Mouse (Mus musculus) liver, embryonic 16.5 days (tissue): Measurements from ENCODE around the gene Ugt1a6b. TPM values are rescaled to one million over a fixed set of nuclear protein-coding genes. Genes with fewer than 3 reads are reported as not detected.
"Not testable (repeated sequence)": the region's sequence is repeated elsewhere in the genome, so short reads cannot be mapped to it uniquely, and the experiment has no call there.

ENCODE experiments used
- ATAC-seq: fragments of 200-750 bp; cut with Nextera tagmentation; 2 replicates; pipeline ENCODE4 v1.8.0; 2017; ENCODE audit warnings: low read depth, mild to moderate bottlenecking, moderate number of reproducible peaks, moderate library complexity
- H3K27ac ChIP-seq: fragments of 300-500 bp; sonication (generic); 2 replicates; pipeline ENCODE4 v1.5.1; 2014; ENCODE audit warnings: mild to moderate bottlenecking, low read length
- H3K27me3 ChIP-seq: fragments of 300-500 bp; sonication (generic); 2 replicates; pipeline ENCODE4 v1.6.1; 2014; ENCODE audit warnings: low read depth, low read length, mixed read lengths; ENCODE audit not compliant: control insufficient read depth, insufficient read depth
- H3K36me3 ChIP-seq: fragments of 300-500 bp; sonication (generic); 2 replicates; pipeline ENCODE4 v1.6.1; 2014; ENCODE audit warnings: mild to moderate bottlenecking; ENCODE audit not compliant: control insufficient read depth, insufficient read depth
- H3K4me1 ChIP-seq: fragments of 300-500 bp; sonication (generic); 2 replicates; pipeline ENCODE4 v1.6.1; 2014; ENCODE audit warnings: low read depth, low read length, mixed read lengths; ENCODE audit not compliant: control insufficient read depth
- H3K4me2 ChIP-seq: fragments of 300-500 bp; sonication (generic); 2 replicates; pipeline ENCODE4 v1.6.1; 2014; ENCODE audit warnings: low read depth, low read length, mixed read lengths
- H3K4me3 ChIP-seq: fragments of 300-500 bp; sonication (generic); 2 replicates; pipeline ENCODE4 v1.5.1; 2014; ENCODE audit warnings: low read depth, mild to moderate bottlenecking, low read length
- H3K9ac ChIP-seq: fragments of 300-500 bp; sonication (generic); 2 replicates; pipeline ENCODE4 v1.6.1; 2014; ENCODE audit warnings: low read depth, low read length
- H3K9me3 ChIP-seq: fragments of 300-500 bp; sonication (generic); replicated peaks from 2 replicates; pipeline ENCODE4 v1.6.1; 2016; ENCODE audit warnings: low read length; ENCODE audit not compliant: control insufficient read depth
- WGBS: fragments of 180-500 bp; shearing (Covaris S2); extraction: QIAGEN DNeasy Blood & Tissue Kit; methylation state at CpG from one replicate; pipeline ENCODE4 v1.1.7; 2014; ENCODE audit not compliant: insufficient replicate concordance; 5-methylcytosine and 5-hydroxymethylcytosine counted together
- polyA plus RNA-seq: library from polyadenylated mRNA; unstranded; fragments of >200 nt; fragmentation: Nextera tagmentation; extraction: Ambion mirVana; gene quantifications from 2 replicates; pipeline ENCODE4 v1.2.1, GENCODE M21; 2015

Gene Ugt1a6b
- polyA plus RNA-seq, 1 experiment from 2014 or later = 20.1 TPM

DNA sequence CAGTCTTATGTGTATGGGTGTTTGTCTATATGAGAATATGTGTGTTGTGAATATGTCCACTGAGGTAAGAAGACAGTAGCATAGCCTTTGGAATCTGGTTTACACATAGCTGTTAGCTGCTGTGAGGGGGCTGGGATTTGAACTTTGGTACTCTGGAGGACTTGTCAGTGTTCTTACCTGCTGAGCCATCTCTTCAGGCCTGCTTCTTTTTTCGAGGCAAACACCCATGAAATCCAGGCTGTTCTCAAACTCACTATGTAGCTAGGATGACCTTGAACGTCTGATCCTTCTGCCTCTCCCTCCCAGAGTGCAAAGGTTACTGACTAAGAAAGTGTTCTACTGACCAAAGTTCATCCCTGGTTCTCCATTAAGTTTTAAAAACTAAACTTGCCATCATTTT, 2.6 kb downstream of the Ugt1a6b start:
- ATAC-seq = no peak
- H3K4me2 ChIP-seq = 0 out of 2 replicates have a peak overlapping the region, but pooled peaks have one; percentile 18
- WGBS = 43% methylated on average over 2 of the region's 2 CpGs

DNA sequence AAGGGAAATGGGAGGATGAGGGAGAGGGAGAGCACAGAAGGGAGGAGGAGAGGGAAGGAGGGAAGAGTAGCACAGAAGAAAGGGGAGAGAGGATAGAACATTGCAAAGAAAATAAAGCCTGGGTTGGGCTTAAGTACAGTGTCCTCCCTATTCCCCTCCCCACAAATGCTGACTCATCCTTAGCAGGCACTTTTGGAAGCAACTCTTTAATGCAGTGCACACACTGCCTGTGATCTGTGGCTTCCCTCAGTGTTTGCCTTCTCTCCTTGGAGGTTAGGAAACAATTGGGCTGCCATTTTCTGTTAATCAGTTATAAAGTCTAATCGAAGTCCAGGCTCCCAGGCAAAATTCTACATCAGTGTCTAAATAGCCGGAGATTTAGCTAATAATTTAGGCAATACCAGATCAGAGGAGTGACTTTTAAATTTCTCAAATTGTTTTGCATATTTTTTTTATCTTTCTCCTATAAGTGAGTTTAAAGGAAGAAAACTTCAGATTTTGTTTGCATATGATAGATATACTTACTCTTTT, 6.0 kb downstream of the Ugt1a6b start:
- H3K9me3 ChIP-seq = not testable (repeated sequence)

More for the DNA sequence above, 2.6 kb downstream of the Ugt1a6b start:
- Histone ChIP-seq H3K27ac (no peak overlapping the region), H3K36me3 (no peaks in the 10 kb centered on the region), H3K4me1 (no peaks in the 10 kb centered on the region; the same call in 1 of the 2 replicates), H3K9ac (no peak overlapping the region), H3K4me3 (no peak overlapping the region), H3K27me3 (no peaks in the 10 kb centered on the region), H3K9me3 (no peaks in the 10 kb centered on the region)

DNA sequence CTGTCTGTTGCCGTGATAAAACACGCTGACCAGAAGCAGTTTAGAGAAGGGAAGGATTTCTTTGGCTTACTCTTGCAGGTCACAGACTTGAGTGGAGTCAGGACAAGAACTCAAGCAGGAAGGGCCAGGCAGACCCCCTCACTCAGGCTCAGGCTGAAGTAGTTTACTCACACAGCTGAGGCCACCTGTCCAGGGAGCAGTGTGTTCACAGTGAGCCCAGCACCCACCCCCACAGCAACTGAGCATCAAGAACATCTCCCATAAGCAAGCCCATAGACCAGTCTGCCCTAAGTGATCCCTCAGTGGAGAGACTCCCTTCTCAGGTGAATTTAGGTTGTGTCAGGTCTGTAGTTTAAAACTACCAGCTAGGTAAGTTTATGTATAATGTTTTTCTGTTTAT, 6.6 kb downstream of the Ugt1a6b start:
- H3K27me3 ChIP-seq, H3K4me2 ChIP-seq, H3K9me3 ChIP-seq, H3K9ac ChIP-seq, H3K36me3 ChIP-seq, H3K4me1 ChIP-seq, H3K4me3 ChIP-seq: not testable (repeated sequence)
- WGBS = 35% methylated on average over 2 of the region's 2 CpGs
- ATAC-seq = peak; percentile 52
- peak overlapping the region; percentile 53; the same call in 1 of the 2 replicates for H3K27ac ChIP-seq

More for the DNA sequence above, 6.0 kb downstream of the Ugt1a6b start:
- H3K4me1 ChIP-seq, H3K36me3 ChIP-seq, H3K27me3 ChIP-seq, H3K4me3 ChIP-seq, H3K27ac ChIP-seq, H3K9ac ChIP-seq, H3K4me2 ChIP-seq: not testable (repeated sequence)
- ATAC-seq = peak; percentile 99
- 42% methylated on average over 2 of the region's 2 CpGs for WGBS

DNA sequence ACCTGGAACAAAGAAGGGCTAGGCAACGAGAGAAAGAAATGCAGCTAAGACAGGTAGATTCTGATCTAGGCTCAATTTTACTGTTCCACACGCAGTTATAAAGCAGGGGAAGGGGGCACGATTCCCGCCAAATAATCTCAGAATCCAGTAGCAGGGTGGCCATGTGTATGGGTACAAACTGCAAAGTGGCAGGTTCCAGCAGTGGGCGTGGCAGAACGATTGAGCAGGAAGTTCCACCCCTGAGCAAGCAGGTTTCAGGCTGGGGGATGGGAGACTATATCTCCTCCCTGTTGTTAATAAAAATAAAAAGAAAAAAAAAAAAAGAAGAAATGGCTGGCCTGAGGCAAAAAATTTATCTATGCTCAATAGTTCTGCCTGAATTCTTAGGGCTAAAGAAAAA, 9.7 kb downstream of the Ugt1a6b start:
- not testable (repeated sequence) for H3K4me2 ChIP-seq, H3K4me3 ChIP-seq, H3K4me1 ChIP-seq, H3K36me3 ChIP-seq, H3K9me3 ChIP-seq, H3K27me3 ChIP-seq, H3K9ac ChIP-seq, H3K27ac ChIP-seq, ATAC-seq
- 69% methylated on average over 6 of the region's 6 CpGs for whole genome bisulfite sequencing

DNA sequence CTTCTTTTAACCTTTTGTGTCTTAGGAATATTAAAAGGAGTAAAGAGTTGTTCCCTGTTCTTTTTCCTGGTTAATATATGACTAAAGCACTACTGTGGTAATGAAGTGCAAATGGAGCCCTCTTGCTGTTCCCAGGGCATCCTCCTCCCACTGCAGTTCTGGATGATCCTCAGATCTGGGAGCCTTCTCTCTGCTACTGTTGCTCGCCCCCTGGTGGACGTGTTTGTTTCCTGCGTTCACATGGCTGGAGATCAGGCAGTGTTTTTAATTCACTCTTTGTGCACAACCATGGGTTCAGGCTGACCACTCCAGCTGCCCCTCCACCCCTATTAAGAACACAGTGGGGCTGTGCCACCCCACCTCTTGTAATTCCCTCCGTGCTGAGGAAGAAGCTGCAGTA, 17.5 kb downstream of the Ugt1a6b start:
- not testable (repeated sequence) for H3K9ac ChIP-seq, H3K9me3 ChIP-seq, H3K27ac ChIP-seq, H3K27me3 ChIP-seq, H3K4me2 ChIP-seq, ATAC-seq, H3K4me1 ChIP-seq, H3K36me3 ChIP-seq, H3K4me3 ChIP-seq
- 10% methylated on average over 4 of the region's 4 CpGs for WGBS

DNA sequence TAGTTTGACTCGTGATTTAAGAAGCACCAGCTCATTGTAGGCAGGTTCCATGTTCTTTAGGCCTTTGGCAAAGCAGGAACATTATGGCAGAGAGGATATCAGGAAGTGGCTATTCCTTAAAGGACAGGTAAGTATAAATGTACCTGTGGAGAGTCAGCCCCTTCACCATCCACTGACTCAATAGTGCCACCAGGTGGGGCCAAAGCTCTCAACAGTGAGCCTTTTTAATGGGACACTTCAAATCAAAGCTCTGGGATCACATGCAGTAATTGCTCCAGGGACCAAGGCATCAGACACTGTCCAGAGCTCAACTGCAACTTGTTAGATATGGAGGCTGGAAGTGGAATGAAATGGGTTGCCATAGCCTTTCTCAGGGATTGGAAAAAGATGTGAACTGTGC, 18.5 kb downstream of the Ugt1a6b start:
- not testable (repeated sequence) for H3K4me1 ChIP-seq, ATAC-seq, H3K27ac ChIP-seq, H3K4me3 ChIP-seq, H3K4me2 ChIP-seq, H3K36me3 ChIP-seq, H3K9me3 ChIP-seq, H3K9ac ChIP-seq, H3K27me3 ChIP-seq
- WGBS = no CpG with 5 or more reads among the region's 1 CpGs

DNA sequence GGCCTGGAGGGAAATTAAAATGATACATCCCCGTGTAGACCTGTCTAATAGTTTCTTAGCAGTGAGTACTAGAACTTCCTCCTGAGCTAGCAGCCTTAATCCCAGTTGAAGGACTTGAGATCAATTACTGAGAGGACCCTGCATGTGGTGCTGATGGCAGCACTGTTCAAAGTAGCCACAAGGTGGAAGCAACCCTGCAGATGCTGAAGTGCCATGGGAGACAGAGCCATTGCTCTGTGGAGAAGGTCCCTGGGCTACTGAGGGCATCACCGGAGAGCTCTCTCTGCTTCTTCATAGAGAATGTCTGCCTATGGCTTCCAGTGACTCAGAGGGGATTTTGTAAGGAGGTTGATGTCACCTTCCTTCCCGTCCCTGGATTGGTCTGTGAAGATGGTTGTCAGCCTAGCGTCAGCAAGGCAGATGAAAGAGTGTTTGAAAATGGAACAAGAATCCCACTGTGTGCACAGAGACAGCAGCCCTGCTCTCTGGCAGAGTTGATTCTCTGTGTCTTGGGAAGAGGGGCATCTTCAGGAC, 22.8 kb downstream of the Ugt1a6b start:
- not testable (repeated sequence) for H3K4me2 ChIP-seq, H3K27me3 ChIP-seq, H3K4me1 ChIP-seq, H3K9me3 ChIP-seq, H3K27ac ChIP-seq, H3K9ac ChIP-seq, H3K4me3 ChIP-seq, ATAC-seq, H3K36me3 ChIP-seq
- 65% methylated on average over 4 of the region's 4 CpGs for WGBS

DNA sequence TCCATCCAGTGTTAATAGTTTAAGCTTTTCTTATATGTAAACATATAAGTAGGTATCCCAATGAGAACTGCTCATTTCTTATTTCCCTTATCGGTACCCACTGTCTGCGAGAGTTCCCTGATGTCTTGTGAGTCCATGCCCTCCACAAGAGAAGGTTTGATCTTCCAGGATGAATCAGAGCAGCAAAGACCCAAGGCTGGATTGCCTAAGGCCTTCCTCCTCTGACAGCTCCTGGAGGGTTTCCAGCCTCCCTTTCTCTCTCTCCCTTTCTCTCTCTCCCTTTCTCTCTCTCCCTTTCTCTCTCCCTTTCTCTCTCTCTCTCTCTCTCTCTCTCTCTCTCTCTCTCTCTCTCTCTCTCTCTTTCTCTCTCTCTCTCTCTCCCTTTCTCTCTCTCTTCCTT, 26.0 kb downstream of the Ugt1a6b start:
- H3K9me3 ChIP-seq, H3K4me3 ChIP-seq, H3K27ac ChIP-seq, H3K4me1 ChIP-seq, ATAC-seq, H3K9ac ChIP-seq, H3K36me3 ChIP-seq, H3K27me3 ChIP-seq, H3K4me2 ChIP-seq: not testable (repeated sequence)
- 60% methylated on average over 2 of the region's 2 CpGs for WGBS

DNA sequence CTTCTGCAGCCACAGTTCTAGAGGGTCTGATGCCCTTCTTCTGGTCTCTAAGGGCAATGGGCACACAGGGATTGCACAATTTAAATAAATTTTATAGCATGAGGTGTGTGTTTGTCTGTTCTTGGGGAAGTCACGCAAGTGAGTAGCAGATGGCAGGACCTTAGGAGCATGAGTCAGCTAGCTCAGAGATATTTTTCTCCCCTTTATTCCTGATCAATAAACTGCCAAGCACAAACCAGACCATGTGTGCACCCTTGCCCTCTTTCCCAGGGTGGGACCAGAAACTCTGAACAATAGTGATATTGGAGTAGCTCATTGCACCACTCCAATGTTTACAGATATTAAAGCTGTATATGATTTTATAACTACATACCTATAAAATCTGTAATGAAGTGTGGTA, 27.2 kb downstream of the Ugt1a6b start:
- not testable (repeated sequence) for H3K9me3 ChIP-seq, H3K4me3 ChIP-seq, H3K27ac ChIP-seq, H3K9ac ChIP-seq, H3K4me1 ChIP-seq, H3K4me2 ChIP-seq, H3K36me3 ChIP-seq, ATAC-seq, H3K27me3 ChIP-seq
- 45% methylated on average over 1 of the region's 1 CpGs for WGBS
